Mouse (Mus musculus) forebrain, embryonic 14.5 days (tissue): ENCODE measurements around the gene Tbc1d15. TPM values are rescaled to one million over a fixed set of nuclear protein-coding genes. Genes with fewer than 3 reads are reported as not detected.

Experiments
- ATAC-seq: fragments of 200-750 bp; cut with Nextera tagmentation; 2 replicates; pipeline ENCODE4 v1.8.0; 2017; ENCODE audit warnings: mild to moderate bottlenecking, moderate library complexity
- DNase-seq: peaks from one replicate; pipeline ENCODE4 v3.0.0-alpha.2; 2015; ENCODE audit warnings: low spot score
- H3K27ac ChIP-seq: fragments of 300-500 bp; sonication (generic); 2 replicates; pipeline ENCODE4 v1.5.1; 2014; ENCODE audit warnings: low read depth, mild to moderate bottlenecking, control low read depth, low read length, moderate library complexity
- H3K27me3 ChIP-seq: fragments of 300-500 bp; sonication (generic); replicated peaks from 2 replicates; pipeline ENCODE4 v1.6.1; 2014; ENCODE audit warnings: low read length, control low read depth, mixed read lengths; ENCODE audit not compliant: control insufficient read depth, insufficient read depth
- H3K36me3 ChIP-seq: fragments of 300-500 bp; sonication (generic); 2 replicates; pipeline ENCODE4 v1.6.1; 2014; ENCODE audit warnings: low read length, control low read depth; ENCODE audit not compliant: control insufficient read depth, insufficient read depth
- H3K4me1 ChIP-seq: fragments of 300-500 bp; sonication (generic); 2 replicates; pipeline ENCODE4 v1.6.1; 2014; ENCODE audit warnings: antibody characterized with exemption, low read length, control low read depth; ENCODE audit not compliant: control insufficient read depth, insufficient read depth
- H3K4me2 ChIP-seq: fragments of 300-500 bp; sonication (generic); 2 replicates; pipeline ENCODE4 v1.6.1; 2014; ENCODE audit warnings: mild to moderate bottlenecking, control low read depth, low read length
- H3K4me3 ChIP-seq: fragments of 300-500 bp; sonication (generic); 2 replicates; pipeline ENCODE4 v1.5.1; 2014; ENCODE audit warnings: low read depth, low read length, control low read depth
- H3K9ac ChIP-seq: fragments of 300-500 bp; sonication (generic); 2 replicates; pipeline ENCODE4 v1.6.1; 2014; ENCODE audit warnings: mild to moderate bottlenecking, low read length, control low read depth, moderate library complexity
- H3K9me3 ChIP-seq: fragments of 300-500 bp; sonication (generic); replicated peaks from 2 replicates; pipeline ENCODE4 v1.6.1; 2016; ENCODE audit warnings: low read length, control low read depth, mixed read lengths; ENCODE audit not compliant: control insufficient read depth
- WGBS: fragments of 180-500 bp; shearing (Covaris S2); extraction: QIAGEN DNeasy Blood & Tissue Kit; methylation state at CpG from one replicate; pipeline ENCODE4 v1.1.7; 2014; 5-methylcytosine and 5-hydroxymethylcytosine counted together
- polyA plus RNA-seq: library from polyadenylated mRNA; unstranded; fragments of >200 nt; fragmentation: Nextera tagmentation; extraction: Ambion mirVana; gene quantifications from 2 replicates; pipeline ENCODE4 v1.2.1, GENCODE M21; 2014

The Tbc1d15 gene
- polyA plus RNA-seq, 1 experiment from 2014 or later = 51.0 TPM

- 82% methylated on average over 10 of the region's 10 CpGs for WGBS
- H3K9me3 ChIP-seq = no peaks in the 10 kb centered on the region
- no peak for ATAC-seq
- no peaks in the 10 kb centered on the region for H3K4me1 ChIP-seq
- no peak overlapping the region for H3K27ac ChIP-seq
- no peak overlapping the region for H3K4me3 ChIP-seq
- H3K36me3 ChIP-seq = peaks cover 16% of the 10 kb centered on the region; the same call in 1 of the 2 replicates
- H3K9ac ChIP-seq = no peak overlapping the region
- DNase-seq = no peak
- no peaks in the 10 kb centered on the region for H3K27me3 ChIP-seq
- no peak overlapping the region for H3K4me2 ChIP-seq
These were observed 32.9 kb upstream of the Tbc1d15 start for GRCm38 (mm10) chr10:115284170-115284569.

- no peak overlapping the region for H3K27ac ChIP-seq
- ATAC-seq = no peak
- no peaks in the 10 kb centered on the region for H3K4me1 ChIP-seq
- no peak overlapping the region for H3K4me2 ChIP-seq
- no peak overlapping the region for H3K9ac ChIP-seq
- peaks cover 2% of the 10 kb centered on the region; the same call in 1 of the 2 replicates for H3K36me3 ChIP-seq
- H3K4me3 ChIP-seq = no peak overlapping the region
- no peak for DNase-seq
- H3K9me3 ChIP-seq = no peaks in the 10 kb centered on the region
- H3K27me3 ChIP-seq = no peaks in the 10 kb centered on the region
- WGBS = 82% methylated on average over 10 of the region's 10 CpGs
These were observed 30.1 kb upstream of the Tbc1d15 start for GRCm38 (mm10) chr10:115281381-115281780.

GRCm38 (mm10) chr10:115271649-115272048 is 20.4 kb upstream of the Tbc1d15 start:
- H3K9me3 ChIP-seq = no peaks in the 10 kb centered on the region
- H3K36me3 ChIP-seq = no peaks in the 10 kb centered on the region
- H3K27ac ChIP-seq = no peak overlapping the region
- DNase-seq (no peak), ATAC-seq (no peak)
- no peaks in the 10 kb centered on the region for H3K27me3 ChIP-seq
- no peak overlapping the region for H3K4me2 ChIP-seq
- H3K9ac ChIP-seq = no peak overlapping the region
- 49% methylated on average over 5 of the region's 5 CpGs for WGBS
- no peaks in the 10 kb centered on the region for H3K4me1 ChIP-seq
- no peak overlapping the region for H3K4me3 ChIP-seq

GRCm38 (mm10) chr10:115270612-115271390 is 19.5 kb upstream of the Tbc1d15 start:
- H3K27ac ChIP-seq = no peak overlapping the region
- ATAC-seq = no peak
- H3K4me3 ChIP-seq = no peak overlapping the region
- no peaks in the 10 kb centered on the region for H3K4me1 ChIP-seq
- H3K36me3 ChIP-seq = no peaks in the 10 kb centered on the region
- no peak overlapping the region for H3K9ac ChIP-seq
- no peaks in the 10 kb centered on the region for H3K27me3 ChIP-seq
- WGBS = 91% methylated on average over 12 of the region's 12 CpGs
- H3K4me2 ChIP-seq = no peak overlapping the region
- no peak for DNase-seq
- H3K9me3 ChIP-seq = no peaks in the 10 kb centered on the region

GRCm38 (mm10) chr10:115262926-115263562 is 11.8 kb upstream of the Tbc1d15 start:
- ATAC-seq (no peak), DNase-seq (no peak)
- H3K36me3 ChIP-seq = no peaks in the 10 kb centered on the region
- no peaks in the 10 kb centered on the region for H3K27me3 ChIP-seq
- no peak overlapping the region for H3K4me2 ChIP-seq
- H3K9ac ChIP-seq = no peak overlapping the region
- no peak overlapping the region for H3K4me3 ChIP-seq
- H3K27ac ChIP-seq = no peak overlapping the region
- no peaks in the 10 kb centered on the region for H3K9me3 ChIP-seq
- no peaks in the 10 kb centered on the region for H3K4me1 ChIP-seq
- WGBS = 74% methylated on average over 5 of the region's 5 CpGs

GRCm38 (mm10) chr10:115262261-115262660 is 11.0 kb upstream of the Tbc1d15 start:
- Histone ChIP-seq H3K9me3 (no peaks in the 10 kb centered on the region), H3K4me2 (no peak overlapping the region), H3K9ac (no peak overlapping the region), H3K4me1 (no peaks in the 10 kb centered on the region), H3K27me3 (no peaks in the 10 kb centered on the region), H3K27ac (no peak overlapping the region), H3K36me3 (no peaks in the 10 kb centered on the region), H3K4me3 (no peak overlapping the region)
- 98% methylated on average over 2 of the region's 2 CpGs for WGBS
- DNase-seq (no peak), ATAC-seq (no peak)

GRCm38 (mm10) chr10:115261428-115261827 is 10.2 kb upstream of the Tbc1d15 start:
- no peak for DNase-seq
- Histone ChIP-seq H3K4me1 (no peaks in the 10 kb centered on the region), H3K9ac (no peak overlapping the region), H3K36me3 (no peaks in the 10 kb centered on the region), H3K27me3 (no peaks in the 10 kb centered on the region), H3K27ac (no peak overlapping the region), H3K4me2 (no peak overlapping the region), H3K4me3 (no peak overlapping the region), H3K9me3 (no peaks in the 10 kb centered on the region)
- 88% methylated on average over 3 of the region's 3 CpGs for WGBS
- no peak for ATAC-seq

GRCm38 (mm10) chr10:115256162-115256561 is 4.9 kb upstream of the Tbc1d15 start:
- 88% methylated on average over 5 of the region's 5 CpGs for WGBS
- no peak for ATAC-seq
- H3K9ac ChIP-seq = no peak overlapping the region

GRCm38 (mm10) chr10:115253521-115253920 is 2.3 kb upstream of the Tbc1d15 start:
- Histone ChIP-seq H3K27me3 (no peaks in the 10 kb centered on the region), H3K4me1 (peaks cover 6% of the 10 kb centered on the region), H3K27ac (no peak overlapping the region), H3K4me3 (no peak overlapping the region), H3K9me3 (no peaks in the 10 kb centered on the region), H3K9ac (no peak overlapping the region), H3K36me3 (no peaks in the 10 kb centered on the region), H3K4me2 (no peak overlapping the region)
- ATAC-seq (no peak), DNase-seq (no peak)
- WGBS = 77% methylated on average over 3 of the region's 3 CpGs

More at GRCm38 (mm10) chr10:115256162-115256561, 4.9 kb upstream of the Tbc1d15 start:
- H3K4me3 ChIP-seq = no peak overlapping the region
- H3K4me1 ChIP-seq = no peaks in the 10 kb centered on the region; the same call in 1 of the 2 replicates
- no peaks in the 10 kb centered on the region for H3K27me3 ChIP-seq
- no peak for DNase-seq
- no peaks in the 10 kb centered on the region for H3K9me3 ChIP-seq
- H3K4me2 ChIP-seq = no peak overlapping the region
- no peak overlapping the region for H3K27ac ChIP-seq
- no peaks in the 10 kb centered on the region for H3K36me3 ChIP-seq
